Comparison of ENCODE assay signal across 8 mouse cellular contexts in the genomic region with DNA sequence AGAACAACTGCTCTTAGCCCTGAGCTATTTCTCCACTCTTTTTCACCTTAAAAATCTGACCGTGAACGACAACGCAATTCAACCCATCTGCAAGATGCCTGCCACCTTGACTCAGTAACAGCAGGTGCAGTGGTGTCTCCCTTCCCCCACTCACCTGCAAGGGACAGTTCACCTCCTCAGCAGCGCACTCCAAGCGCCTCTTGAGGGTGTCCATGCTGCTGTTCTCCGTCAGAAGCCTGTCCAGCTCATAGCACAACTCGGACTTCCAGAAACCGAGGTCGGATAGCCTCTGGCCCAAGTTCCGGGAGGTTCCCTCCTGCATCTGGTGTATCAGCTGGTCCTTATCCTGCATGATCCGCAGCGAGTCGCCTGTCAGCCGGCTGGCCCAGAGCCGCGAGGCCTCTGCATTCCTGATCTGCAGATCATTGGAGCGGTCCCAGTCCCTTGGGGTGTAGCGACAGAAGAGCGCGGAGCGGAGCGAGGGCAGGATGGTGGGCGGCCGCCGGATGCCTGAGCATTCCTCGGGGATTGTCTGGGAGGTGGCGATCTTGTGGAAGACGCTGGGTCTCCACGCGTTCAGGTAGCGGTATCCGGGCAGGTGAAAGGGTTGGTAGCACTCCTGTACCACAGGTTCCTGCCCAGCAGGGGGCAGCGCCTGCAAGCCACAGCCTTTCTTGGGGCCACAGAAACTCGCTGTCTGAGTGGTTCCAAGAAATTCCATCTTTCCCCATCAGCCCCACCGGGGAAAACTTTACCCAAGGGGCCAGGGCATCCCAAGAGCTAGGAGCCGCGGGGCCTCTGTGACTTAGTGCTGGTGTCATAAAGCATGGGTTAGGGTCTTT. TPM values are rescaled to one million over a fixed set of nuclear protein-coding genes. Genes with fewer than 3 reads are reported as not detected.
A peak's percentile ranks its signal among the peaks of the same experiment; 100 is the strongest.
DNase-seq lines count a peak whose midpoint lies in the region; ATAC-seq lines count a peak whose summit lies in the region.

A gene (minus strand): TSS at position 792 of the 842 bp plus-strand sequence.

- peak within 1 kb of the TSS; percentile 70 for H3K4me2 ChIP-seq in hindbrain, embryonic 15.5 days
- H3K4me2 ChIP-seq in limb, embryonic 15.5 days: peak within 1 kb of the TSS; percentile 49
- peak within 1 kb of the TSS; percentile 74 for H3K4me2 ChIP-seq in midbrain, embryonic 16.5 days (ENCODE audit: low read length)

- no peaks in the 10 kb centered on the region for H3K36me3 ChIP-seq in forebrain, embryonic 10.5 days (replicated peaks)
- H3K36me3 ChIP-seq in hindbrain, embryonic 15.5 days: no peaks in the 10 kb centered on the region
- H3K36me3 ChIP-seq in limb, embryonic 15.5 days: no peaks in the 10 kb centered on the region
- H3K36me3 ChIP-seq in midbrain, embryonic 16.5 days (ENCODE audit: control insufficient read depth, insufficient read depth, low read length): no peaks in the 10 kb centered on the region

- 8% methylated on average over 37 of the region's 37 CpGs for WGBS in forebrain, embryonic 10.5 days
- 8% methylated on average over 37 of the region's 37 CpGs for WGBS in hindbrain, embryonic 15.5 days
- WGBS in limb, embryonic 15.5 days: 6% methylated on average over 37 of the region's 37 CpGs
- WGBS in midbrain, embryonic 16.5 days: 8% methylated on average over 37 of the region's 37 CpGs

- H3K9ac ChIP-seq in hindbrain, embryonic 15.5 days: peak within 1 kb of the TSS; percentile 57
- H3K9ac ChIP-seq in limb, embryonic 15.5 days: no peak within 1 kb of the TSS
- H3K9ac ChIP-seq in midbrain, embryonic 16.5 days (ENCODE audit: low read depth, low read length): peak within 1 kb of the TSS; percentile 66

- peaks cover 9% of the 10 kb centered on the region for H3K4me1 ChIP-seq in forebrain, embryonic 10.5 days
- H3K4me1 ChIP-seq in hindbrain, embryonic 15.5 days (replicated peaks): peaks cover 8% of the 10 kb centered on the region
- H3K4me1 ChIP-seq in limb, embryonic 15.5 days: peaks cover 8% of the 10 kb centered on the region
- no peaks in the 10 kb centered on the region for H3K4me1 ChIP-seq in midbrain, embryonic 16.5 days (ENCODE audit: control insufficient read depth, insufficient read depth, low read length)

- peaks cover 30% of the 10 kb centered on the region for H3K27me3 ChIP-seq in forebrain, embryonic 10.5 days (ENCODE audit: poor library complexity, severe bottlenecking)
- 0 out of 2 replicates have a peak, but pooled peaks cover 3% of the 10 kb centered on the region for H3K27me3 ChIP-seq in hindbrain, embryonic 15.5 days
- peaks cover 15% of the 10 kb centered on the region for H3K27me3 ChIP-seq in limb, embryonic 15.5 days
- peaks cover 5% of the 10 kb centered on the region; the same call in 1 of the 2 replicates for H3K27me3 ChIP-seq in midbrain, embryonic 16.5 days (ENCODE audit: control insufficient read depth, insufficient read depth, low read depth, low read length)

- H3K4me3 ChIP-seq in forebrain, embryonic 10.5 days: peak within 1 kb of the TSS; percentile 48
- H3K4me3 ChIP-seq in hindbrain, embryonic 15.5 days: peak within 1 kb of the TSS; percentile 45
- peak within 1 kb of the TSS; percentile 25 for H3K4me3 ChIP-seq in limb, embryonic 15.5 days
- peak within 1 kb of the TSS; percentile 46 for H3K4me3 ChIP-seq in midbrain, embryonic 16.5 days (ENCODE audit: low read depth, low read length)

- DNase-seq in frontal cortex, adult 2 months (ENCODE audit: extremely low spot score in 1 of 2, low spot score in 1 of 2): peak in 1 of 2 experiments; percentile 56
- no peak for DNase-seq in frontal cortex, postnatal 14 days (ENCODE audit: low spot score in 2 of 2)
- peak; percentile 31 for DNase-seq in adrenal gland, postnatal 25 days
- DNase-seq in forebrain, embryonic 10.5 days (ENCODE audit: extremely low spot score, low spot score): peak; percentile 41
- peak; percentile 35 for DNase-seq in testis, postnatal 14 days (ENCODE audit: low spot score)

- peak; percentile 82 for ATAC-seq in hindbrain, embryonic 15.5 days (ENCODE audit: low FRiP score, low read depth)
- no peak for ATAC-seq in limb, embryonic 15.5 days (ENCODE audit: insufficient number of reproducible peaks, low FRiP score, low TSS enrichment, low read depth)
- ATAC-seq in midbrain, embryonic 16.5 days: peak; percentile 77

- H3K9me3 ChIP-seq in forebrain, embryonic 10.5 days: no peaks in the 10 kb centered on the region
- H3K9me3 ChIP-seq in hindbrain, embryonic 15.5 days: no peaks in the 10 kb centered on the region
- H3K9me3 ChIP-seq in limb, embryonic 15.5 days: no peaks in the 10 kb centered on the region
- H3K9me3 ChIP-seq in midbrain, embryonic 16.5 days (replicated peaks; ENCODE audit: control insufficient read depth, low read length, poor library complexity, severe bottlenecking): no peaks in the 10 kb centered on the region

- H3K27ac ChIP-seq in forebrain, embryonic 10.5 days: 0 out of 2 replicates have a peak within 1 kb of the TSS, but pooled peaks have one; percentile 44
- peak within 1 kb of the TSS; percentile 54 for H3K27ac ChIP-seq in hindbrain, embryonic 15.5 days (replicated peaks)
- H3K27ac ChIP-seq in limb, embryonic 15.5 days: no peak within 1 kb of the TSS
- H3K27ac ChIP-seq in midbrain, embryonic 16.5 days (ENCODE audit: low read length): peak within 1 kb of the TSS; percentile 31; the same call in 1 of the 2 replicates

RNA-seq across cellular contexts. Expression of the gene that starts here (rescaled TPM):
- 9.1 and 15.5 TPM in 2 replicates for polyA plus RNA-seq in frontal cortex, adult 2 months (2012; rRNA removed)
- total RNA-seq in adrenal gland, postnatal 25 days (2021): not detected in 2 replicates
- 0.10 TPM in 1 of 2 replicates, not detected in the other for polyA plus RNA-seq in forebrain, embryonic 10.5 days (2016; fragmentation: Nextera tagmentation; extraction: Ambion mirVana)
- 17.9 and 18.2 TPM in 2 replicates for polyA plus RNA-seq in hindbrain, embryonic 15.5 days (2015; fragmentation: Nextera tagmentation; extraction: Ambion mirVana)
- polyA plus RNA-seq in limb, embryonic 15.5 days (2015; fragmentation: Nextera tagmentation; extraction: Ambion mirVana): 1.6 and 2.7 TPM in 2 replicates
- polyA plus RNA-seq in midbrain, embryonic 16.5 days (2015; fragmentation: Nextera tagmentation; extraction: Ambion mirVana): 12.9 and 18.3 TPM in 2 replicates

Comparison
In these comparisons a context has a peak if more than half of its experiments do, and no peak if none do; other contexts are left out.
1. Peak in DNase-seq in adrenal gland, postnatal 25 days; RNA of the gene not detected or under 1 TPM.
2. Peak in DNase-seq, H3K4me3 ChIP-seq and H3K27ac ChIP-seq in forebrain, embryonic 10.5 days; RNA of the gene not detected or under 1 TPM.